Mouse (Mus musculus): ENCODE data around the gene Ace2. TPM values are rescaled to one million over a fixed set of nuclear protein-coding genes. Genes with fewer than 3 reads are reported as not detected.

Gene Ace2
- total RNA-seq, 4 experiments from 2014 or later: 0.57 to 1.4 (median 0.77) TPM

DNA sequence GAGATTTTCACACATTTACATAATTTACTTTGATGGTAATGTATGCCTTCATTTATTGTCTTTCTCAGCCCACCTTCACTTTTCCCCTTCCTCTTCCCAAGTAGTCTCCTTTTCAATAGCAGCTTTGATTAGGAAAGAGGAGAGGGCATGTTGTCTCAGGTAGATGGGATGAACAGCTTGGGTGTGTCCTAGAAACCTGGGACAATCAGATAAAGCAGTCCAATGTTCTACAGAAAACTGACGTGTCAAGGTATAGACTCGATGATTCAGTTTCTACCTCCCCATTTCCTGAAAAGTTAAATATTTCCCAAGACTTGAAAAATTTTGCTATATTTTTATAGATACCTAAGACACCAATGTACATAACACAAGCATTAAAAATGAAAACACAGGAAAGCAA is 39.7 kb downstream of the Ace2 start:
- no peak for DNase-seq (ENCODE audit: low spot score in 2 of 2)

DNA sequence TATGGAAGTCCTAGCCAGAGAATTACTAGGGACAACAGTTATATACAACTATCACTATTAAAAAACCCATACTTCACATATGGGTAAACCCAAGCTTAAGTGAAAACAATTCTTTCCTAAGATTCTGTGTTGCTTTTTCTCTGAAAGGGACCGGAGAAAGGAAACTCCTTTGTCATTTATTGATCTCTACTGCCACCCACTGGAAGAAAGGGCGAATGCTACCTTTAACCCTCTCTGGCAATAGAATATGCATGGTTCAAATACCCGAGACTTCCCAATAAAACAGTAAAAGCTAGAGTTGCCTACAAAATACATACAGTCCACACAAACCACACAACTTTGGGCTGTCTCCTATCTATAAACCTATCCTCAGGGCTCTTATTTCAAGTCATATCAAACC is 40.6 kb downstream of the Ace2 start:
- DNase-seq (ENCODE audit: low spot score in 2 of 2): peak; percentile 5 to 9

DNA sequence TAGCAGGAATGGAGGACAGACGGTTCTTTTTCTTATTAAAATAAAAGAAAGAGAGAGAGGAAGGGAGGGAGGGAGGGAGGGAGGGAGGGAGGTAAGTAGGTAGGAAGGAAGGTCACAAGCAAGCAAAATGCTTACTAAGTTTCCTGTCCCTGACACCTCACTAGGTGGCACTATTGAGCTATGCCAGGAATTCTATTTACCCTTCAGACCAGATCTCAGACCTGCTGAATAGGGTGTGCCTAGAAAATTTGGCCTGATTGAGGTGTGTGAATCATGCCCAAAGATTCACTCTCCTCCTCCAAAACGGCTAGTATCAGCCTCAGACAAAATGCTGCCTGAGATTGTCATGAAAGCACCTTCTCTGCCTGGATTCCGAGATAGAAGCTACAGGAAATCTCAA is 44.7 kb downstream of the Ace2 start:
- peak; percentile 1 to 8 for DNase-seq (ENCODE audit: low spot score in 2 of 2)

DNA sequence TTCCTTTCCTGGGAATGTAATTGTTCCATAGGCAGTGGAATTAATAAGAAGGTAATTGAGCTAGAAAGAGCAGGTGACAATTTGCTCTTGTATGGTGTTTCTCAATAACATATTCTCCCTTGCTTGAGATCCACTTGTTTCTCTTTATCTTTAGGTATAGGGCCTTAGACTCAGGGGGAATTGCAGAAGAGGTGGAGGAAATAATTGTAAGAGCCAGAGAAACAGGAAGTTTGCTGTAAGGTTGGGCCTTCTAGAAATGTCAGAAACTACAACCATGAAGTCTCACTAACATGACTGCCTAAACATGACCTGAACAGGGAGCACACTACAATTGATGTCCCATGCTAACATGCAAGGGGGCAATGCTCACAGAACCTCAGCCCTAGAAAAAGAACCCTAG is 50.7 kb downstream of the Ace2 start:
- no peak for DNase-seq (ENCODE audit: low spot score in 2 of 2)

DNA sequence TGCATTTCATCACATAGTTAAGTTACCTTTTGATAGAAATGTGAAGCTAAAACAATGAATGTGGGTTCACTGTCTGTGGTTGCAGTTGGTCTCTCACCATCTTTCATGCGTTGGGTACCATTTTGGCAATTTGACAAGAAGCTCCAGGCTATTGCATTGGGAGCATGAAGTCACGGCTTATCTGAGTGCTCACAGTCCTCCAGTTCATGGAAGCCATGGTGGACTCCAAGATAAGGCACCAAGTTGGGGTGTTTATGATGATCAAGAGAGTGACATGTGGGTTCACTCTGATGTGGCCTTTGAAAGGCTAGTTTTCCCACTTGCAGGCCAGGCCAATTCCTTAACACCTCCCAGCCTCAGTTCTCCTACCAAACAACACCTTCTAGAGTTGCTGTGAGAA is 58.5 kb downstream of the Ace2 start:
- DNase-seq (ENCODE audit: low spot score in 2 of 2): no peak

DNA sequence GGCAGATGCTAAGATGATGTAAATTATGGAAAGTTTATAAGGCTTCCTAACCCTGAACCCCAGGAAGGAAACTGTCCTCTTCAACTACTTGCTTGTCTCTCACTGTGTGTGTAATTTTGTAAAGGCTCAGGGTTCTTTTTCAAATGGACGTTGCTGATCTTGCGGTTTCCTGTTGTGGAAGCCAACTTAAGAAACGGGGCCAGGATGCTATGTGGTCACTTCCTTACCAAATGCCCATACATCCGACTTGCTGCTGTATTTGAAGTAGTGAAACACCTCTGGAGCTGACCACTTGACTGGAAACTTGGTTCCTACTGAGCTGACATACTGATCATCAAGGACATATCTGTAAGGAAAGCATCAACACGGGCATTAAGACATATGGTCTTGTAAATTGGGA is 61.4 kb downstream of the Ace2 start:
- no peak for DNase-seq (ENCODE audit: low spot score in 2 of 2)

DNA sequence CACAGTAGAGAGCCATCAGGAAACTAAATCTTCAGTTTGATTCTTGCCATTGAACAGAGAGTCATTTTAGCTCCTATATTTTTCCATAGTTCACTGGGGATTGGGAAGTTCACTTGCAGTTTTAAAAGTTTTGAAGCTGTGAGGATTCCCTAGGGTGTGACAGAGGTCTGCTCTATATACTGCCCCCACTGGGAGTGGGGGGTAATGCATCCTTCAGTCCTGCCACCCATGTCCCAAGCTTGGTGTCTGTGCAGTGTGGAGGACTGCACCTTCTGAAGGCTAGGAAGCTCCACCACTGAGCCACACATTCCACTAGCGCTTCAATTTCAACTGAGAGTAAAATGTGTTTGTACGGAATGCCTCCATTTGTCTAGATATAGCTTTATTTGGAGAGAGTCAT is 82.9 kb downstream of the Ace2 start:
- DNase-seq (ENCODE audit: low spot score in 2 of 2): no peak

DNA sequence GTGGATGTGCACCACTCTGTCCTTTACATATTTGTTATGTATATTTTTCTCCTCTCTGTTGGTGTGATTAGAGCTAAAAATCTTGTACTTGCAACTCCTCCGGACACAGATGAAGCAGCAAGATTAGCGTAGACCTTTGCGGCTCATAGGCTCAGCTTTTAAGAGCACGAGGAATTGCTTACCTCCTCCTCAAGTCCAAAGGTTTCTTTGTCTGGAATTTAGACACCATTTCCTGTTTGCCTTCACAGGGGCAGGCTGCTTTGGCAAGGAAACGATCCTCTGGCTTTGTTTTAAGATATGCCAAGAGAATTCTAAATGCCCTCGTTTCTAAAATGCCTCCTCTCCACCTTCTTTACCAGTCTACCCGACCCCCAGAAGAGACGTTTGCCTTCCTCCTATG is 94.2 kb downstream of the Ace2 start:
- no peak for DNase-seq (ENCODE audit: low spot score in 2 of 2)

Other genes starting within 250 kb of the Ace2 start
- gene Ap1s2, start 230.3 kb upstream of the Ace2 start, total RNA-seq (2022): 10 to 100 TPM; 39.1 to 45.2 (median 42.7) TPM
- 10 to 100 TPM; 30.5 to 54.2 (median 43.9) TPM for gene Zrsr2, start 180.7 kb upstream of the Ace2 start, total RNA-seq (2022)
- gene Car5b, start 111.3 kb upstream of the Ace2 start, total RNA-seq (2022): 1 to 10 TPM; 2.6 to 3.7 (median 3.0) TPM
- gene Siah1b, start 62.8 kb upstream of the Ace2 start, total RNA-seq (2022): 10 to 100 TPM in 2 of 4 experiments, 1 to 10 TPM in 2; 7.8 to 11.5 (median 10.0) TPM
- gene Cltrn, start 50.5 kb upstream of the Ace2 start, total RNA-seq (2022): under 1 TPM in 1 of 4 experiments, not detected in 3; 0.42 TPM
- gene Bmx, start 118.9 kb downstream of the Ace2 start, total RNA-seq (2022): 1 to 10 TPM; 1.1 to 1.6 (median 1.3) TPM
- 10 to 100 TPM in 3 of 4 experiments, 1 to 10 TPM in 1; 8.9 to 11.1 (median 10.4) TPM for gene Pir, start 130.0 kb downstream of the Ace2 start, total RNA-seq (2022)
- gene Vegfd, start 234.0 kb downstream of the Ace2 start, total RNA-seq (2022): 1 to 10 TPM; 2.1 to 3.2 (median 2.3) TPM

All from left cerebral cortex, adult 8-10 months (tissue).